Mouse (Mus musculus) macrophage (primary cell): ENCODE results near the gene Gm5725. TPM values are rescaled to one million over a fixed set of nuclear protein-coding genes. Genes with fewer than 3 reads are reported as not detected.
"Not testable (repeated sequence)": the region's sequence is repeated elsewhere in the genome, so short reads cannot be mapped to it uniquely, and the experiment has no call there.

Experiments
- H3K27ac ChIP-seq: fragments of 350-480 bp; formaldehyde crosslinking; 2 replicates; pipeline ENCODE4 v1.9.0; 2021
- H3K36me3 ChIP-seq: fragments of 350-480 bp; formaldehyde crosslinking; 2 replicates; pipeline ENCODE4 v1.9.0; 2021; ENCODE audit errors: inconsistent target
- H3K4me3 ChIP-seq: fragments of 350-480 bp; formaldehyde crosslinking; 2 replicates; pipeline ENCODE4 v1.9.0; 2021; ENCODE audit errors: inconsistent target
- H3K79me2 ChIP-seq: fragments of 350-480 bp; formaldehyde crosslinking; 2 replicates; pipeline ENCODE4 v1.9.0; 2021; ENCODE audit errors: inconsistent target
- WGBS: methylation state at CpG from one replicate; pipeline ENCODE4 v1.1.7; 2026; ENCODE audit warnings: inconsistent platforms; ENCODE audit not compliant: missing documents; 5-methylcytosine and 5-hydroxymethylcytosine counted together
- polyA plus RNA-seq: library from polyadenylated mRNA; stranded (reverse); fragments of 250-400 nt; gene quantifications from 3 replicates; pipeline ENCODE4 v1.2.4, GENCODE M21; 2018; ENCODE audit warnings: inconsistent platforms
- total RNA-seq, 78 experiments: library from RNA; depleted of rRNA; stranded (reverse); fragments of 250-400 nt; gene quantifications; 1 replicate in 9 of 78; 2 replicates in 24 of 78; 3 replicates in 43 of 78; 4 replicates in 2 of 78; pipeline ENCODE4 v1.2.4; 2018; ENCODE audit warnings: inconsistent platforms in 56 of 78

The Gm5725 gene
- total RNA-seq (2018; cell fraction: chromatin; rRNA removed), result not detected
- total RNA-seq (2018; cell fraction: cytosol; rRNA removed), result not detected
- not detected for total RNA-seq (2018; cell fraction: nucleus; rRNA removed)
- polyA plus RNA-seq, result not detected in 3 replicates

DNA sequence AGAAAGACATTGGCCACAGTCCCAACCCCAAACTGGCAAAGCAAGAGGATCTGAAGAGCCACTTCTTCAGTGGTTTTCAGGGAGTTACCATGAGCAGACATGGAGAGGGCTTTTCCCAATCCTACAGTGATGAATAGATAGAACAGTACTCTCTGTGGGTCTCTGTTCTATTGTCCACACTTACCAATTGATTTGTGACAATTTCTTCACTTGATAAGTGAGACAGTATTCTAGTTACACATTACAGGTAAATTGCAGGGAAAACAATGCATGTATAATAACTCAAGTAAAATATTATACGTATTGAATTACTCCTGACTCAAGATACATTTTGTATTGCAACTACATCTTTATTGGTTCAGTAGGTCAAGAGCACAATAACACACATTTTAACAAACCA is at the start of gene Gm5725:
Gene Gm5725, minus strand, starts transcription at position 101 of the 400 bp plus-strand sequence.
- not testable (repeated sequence) for H3K79me2 ChIP-seq, H3K36me3 ChIP-seq, H3K4me3 ChIP-seq, H3K27ac ChIP-seq
- no CpG with 5 or more reads among the region's 1 CpGs for WGBS

GRCm38 (mm10) chr7:21832051-21832450 is 12.0 kb downstream of the Gm5725 start, which contains the start of gene Vmn1r135:
Gene Vmn1r135, plus strand, starts transcription at chr7:21832351.
- H3K79me2 ChIP-seq, H3K36me3 ChIP-seq, H3K4me3 ChIP-seq, H3K27ac ChIP-seq: not testable (repeated sequence)
- no CpG with 5 or more reads among the region's 1 CpGs for WGBS

GRCm38 (mm10) chr7:21796628-21797027 is 47.4 kb downstream of the Gm5725 start, which contains the start of gene Gm4177:
Gene Gm4177, minus strand, starts transcription at chr7:21796728.
- H3K79me2 ChIP-seq, H3K36me3 ChIP-seq, H3K4me3 ChIP-seq, H3K27ac ChIP-seq: not testable (repeated sequence)
- WGBS, result no CpG with 5 or more reads among the region's 3 CpGs

Other genes starting within 250 kb of the Gm5725 start
- not detected in 3 replicates for gene Vmn1r132, start 230.2 kb downstream of the Gm5725 start, polyA plus RNA-seq
- not detected in 3 replicates for gene Gm4175, start 82.8 kb downstream of the Gm5725 start, polyA plus RNA-seq
- gene Gm4177, start 47.5 kb downstream of the Gm5725 start, polyA plus RNA-seq, result not detected in 3 replicates
- not detected in 3 replicates for gene Vmn1r135, start 11.9 kb downstream of the Gm5725 start, polyA plus RNA-seq
- gene Gm5891, start 77.0 kb upstream of the Gm5725 start, polyA plus RNA-seq, result not detected in 3 replicates
- not detected in 3 replicates for gene Vmn1r137, start 150.3 kb upstream of the Gm5725 start, polyA plus RNA-seq
- gene Vmn1r138, start 184.6 kb upstream of the Gm5725 start, polyA plus RNA-seq, result not detected in 3 replicates
- gene Gm6176, start 212.0 kb upstream of the Gm5725 start, polyA plus RNA-seq, result not detected in 3 replicates
- not detected in 3 replicates for gene Vmn1r139, start 224.8 kb upstream of the Gm5725 start, polyA plus RNA-seq